Mouse (Mus musculus) intestine, embryonic 14.5 days (tissue): Measurements from ENCODE around the gene Gm48552. TPM values are rescaled to one million over a fixed set of nuclear protein-coding genes. Genes with fewer than 3 reads are reported as not detected.

Experiments
- microRNA-seq: library from miRNA; unstranded; fragments of <30 nt; microRNA quantifications from one replicate; pipeline ENCODE4, GENCODE M21; 2016
- polyA plus RNA-seq: library from polyadenylated mRNA; unstranded; fragments of >200 nt; fragmentation: Nextera tagmentation; extraction: Ambion mirVana; gene quantifications from 2 replicates; pipeline ENCODE4 v1.2.1, GENCODE M21; 2014

Gm48552 gene
- polyA plus RNA-seq, 1 experiment from 2014 or later: 0.37 TPM

Small RNA genes within 50 kb of the gene (microRNA-seq; reads per million reads assigned to microRNA genes)
- 0.76 reads per million for gene Mir1191b
- gene Mir6913: not detected

Other genes starting within 250 kb of the Gm48552 start
- gene Pias4, start 221.1 kb upstream of the Gm48552 start, polyA plus RNA-seq: 40.8 and 43.3 TPM in 2 replicates
- 484 and 490 TPM in 2 replicates for gene Eef2, start 212.4 kb upstream of the Gm48552 start, polyA plus RNA-seq
- 57.8 and 58.8 TPM in 2 replicates for gene Dapk3, start 206.0 kb upstream of the Gm48552 start, polyA plus RNA-seq
- gene 4930442H23Rik, start 205.2 kb upstream of the Gm48552 start, polyA plus RNA-seq: not detected in 2 replicates
- 0.22 TPM in 2 replicates for gene Nmrk2, start 187.0 kb upstream of the Gm48552 start, polyA plus RNA-seq
- gene Atcay, start 158.2 kb upstream of the Gm48552 start, polyA plus RNA-seq: 2.2 and 2.8 TPM in 2 replicates
- 6.9 and 8.1 TPM in 2 replicates for gene Zfr2, start 155.8 kb upstream of the Gm48552 start, polyA plus RNA-seq
- gene Matk, start 136.1 kb upstream of the Gm48552 start, polyA plus RNA-seq: 2.5 and 4.1 TPM in 2 replicates
- 253 and 260 TPM in 2 replicates for gene Mrpl54, start 122.1 kb upstream of the Gm48552 start, polyA plus RNA-seq
- 51.0 and 51.7 TPM in 2 replicates for gene Apba3, start 122.0 kb upstream of the Gm48552 start, polyA plus RNA-seq
- gene Tjp3, start 97.4 kb upstream of the Gm48552 start, polyA plus RNA-seq: 35.1 and 44.4 TPM in 2 replicates
- 57.3 and 57.5 TPM in 2 replicates for gene Pip5k1c, start 96.0 kb upstream of the Gm48552 start, polyA plus RNA-seq
- 26.0 and 27.7 TPM in 2 replicates for gene Cactin, start 67.9 kb upstream of the Gm48552 start, polyA plus RNA-seq
- 22.3 and 23.6 TPM in 2 replicates for gene Tbxa2r, start 60.3 kb upstream of the Gm48552 start, polyA plus RNA-seq
- 0.07 and 0.11 TPM in 2 replicates for gene Gipc3, start 45.7 kb upstream of the Gm48552 start, polyA plus RNA-seq
- gene Hmg20b, start 38.5 kb upstream of the Gm48552 start, polyA plus RNA-seq: 85.0 and 86.8 TPM in 2 replicates
- 4.8 and 6.9 TPM in 2 replicates for gene Mfsd12, start 31.5 kb upstream of the Gm48552 start, polyA plus RNA-seq
- gene 4930404N11Rik, start 23.2 kb upstream of the Gm48552 start, polyA plus RNA-seq: 0.58 and 0.59 TPM in 2 replicates
- gene Fzr1, start 10.5 kb upstream of the Gm48552 start, polyA plus RNA-seq: 93.3 and 93.9 TPM in 2 replicates
- gene Dohh, start 4.6 kb upstream of the Gm48552 start, polyA plus RNA-seq: 70.7 and 70.8 TPM in 2 replicates
- 2.4 and 4.2 TPM in 2 replicates for gene Gm48551, start 4.5 kb upstream of the Gm48552 start, polyA plus RNA-seq
- 99.8 and 125 TPM in 2 replicates for gene Smim24, start 4.0 kb downstream of the Gm48552 start, polyA plus RNA-seq
- 52.4 and 57.2 TPM in 2 replicates for gene Nfic, start 66.6 kb downstream of the Gm48552 start, polyA plus RNA-seq
- 1.3 and 1.8 TPM in 2 replicates for gene Celf5, start 93.7 kb downstream of the Gm48552 start, polyA plus RNA-seq
- 82.4 and 99.0 TPM in 2 replicates for gene Ncln, start 107.4 kb downstream of the Gm48552 start, polyA plus RNA-seq
- 0.53 and 0.65 TPM in 2 replicates for gene S1pr4, start 111.1 kb downstream of the Gm48552 start, polyA plus RNA-seq
- 0.73 and 0.84 TPM in 2 replicates for gene Gna15, start 135.2 kb downstream of the Gm48552 start, polyA plus RNA-seq
- 145 and 171 TPM in 2 replicates for gene Gna11, start 156.2 kb downstream of the Gm48552 start, polyA plus RNA-seq
- gene Aes, start 170.5 kb downstream of the Gm48552 start, polyA plus RNA-seq: 395 and 515 TPM in 2 replicates
- gene Tle2, start 185.6 kb downstream of the Gm48552 start, polyA plus RNA-seq: 15.8 and 17.8 TPM in 2 replicates
- 15.0 and 21.3 TPM in 2 replicates for gene Tle6, start 212.1 kb downstream of the Gm48552 start, polyA plus RNA-seq
- 0.61 and 1.5 TPM in 2 replicates for gene BC025920, start 217.3 kb downstream of the Gm48552 start, polyA plus RNA-seq
- gene Sirt6, start 238.8 kb downstream of the Gm48552 start, polyA plus RNA-seq: 34.1 and 39.2 TPM in 2 replicates
- gene Ankrd24, start 239.5 kb downstream of the Gm48552 start, polyA plus RNA-seq: 4.7 and 6.4 TPM in 2 replicates